Mouse (Mus musculus) mature B cell (primary cell): Measurements from ENCODE around the gene Olfr904.
"Not testable (repeated sequence)": the region's sequence is repeated elsewhere in the genome, so short reads cannot be mapped to it uniquely, and the experiment has no call there.

ENCODE experiments used
- in situ Hi-C: fragments of 300-500 bp; cut with MboI; formaldehyde crosslinking; loops from 2 replicates; pipeline ENCODE4 v1.14.3; 2019

The Olfr904 gene

GRCm38 (mm10) chr9:38462844-38463243 is at the start of gene Olfr904:
TSS of gene Olfr904 (plus strand) at chr9:38463144.
- in situ Hi-C loops, result no loop called here

- in situ Hi-C loops, result not testable (repeated sequence)
Measured at GRCm38 (mm10) chr9:38413502-38413901, 49.4 kb upstream of the Olfr904 start.

GRCm38 (mm10) chr9:38423801-38424200 is 39.1 kb upstream of the Olfr904 start:
- in situ Hi-C loops, result no loop called here

- in situ Hi-C loops, result no loop called here
Measured at GRCm38 (mm10) chr9:38427026-38427425, 35.9 kb upstream of the Olfr904 start.

- in situ Hi-C loops, result no loop called here
Measured at GRCm38 (mm10) chr9:38429155-38429554, 33.8 kb upstream of the Olfr904 start, which contains the start of gene Olfr901. TSS of gene Olfr901 (plus strand) at chr9:38429455.

GRCm38 (mm10) chr9:38447352-38447751 is 15.6 kb upstream of the Olfr904 start, which contains the start of gene Olfr902:
TSS of gene Olfr902 (plus strand) at chr9:38447652.
- in situ Hi-C loops, result no loop called here

- in situ Hi-C loops, result no loop called here
Measured at GRCm38 (mm10) chr9:38470807-38471206, 7.9 kb downstream of the Olfr904 start, which contains the start of gene Olfr905. TSS of gene Olfr905 (plus strand) at chr9:38471107.

GRCm38 (mm10) chr9:38486785-38487184 is 23.8 kb downstream of the Olfr904 start, which contains the start of gene Olfr906:
TSS of gene Olfr906 (plus strand) at chr9:38487085.
- in situ Hi-C loops, result no loop called here

- in situ Hi-C loops, result no loop called here
Measured at GRCm38 (mm10) chr9:38495501-38495900, 32.6 kb downstream of the Olfr904 start, which contains the start of gene Olfr907. TSS of gene Olfr907 (plus strand) at chr9:38495801.

GRCm38 (mm10) chr9:38512353-38512752 is 49.4 kb downstream of the Olfr904 start:
- in situ Hi-C loops, result no loop called here
